Mouse (Mus musculus) embryonic facial prominence, embryonic 13.5 days (tissue): ENCODE data around the gene Fbp1. TPM values are rescaled to one million over a fixed set of nuclear protein-coding genes. Genes with fewer than 3 reads are reported as not detected.
"Not testable (repeated sequence)": the region's sequence is repeated elsewhere in the genome, so short reads cannot be mapped to it uniquely, and the experiment has no call there.

Source experiments
- ATAC-seq: fragments of 200-750 bp; cut with Nextera tagmentation; 2 replicates; pipeline ENCODE4 v1.8.0; 2017; ENCODE audit warnings: low read depth; ENCODE audit not compliant: insufficient number of reproducible peaks, insufficient read depth, low FRiP score, low TSS enrichment
- H3K27ac ChIP-seq: fragments of 300-500 bp; sonication (generic); 2 replicates; pipeline ENCODE4 v1.5.1; 2015; ENCODE audit warnings: moderate library complexity, mild to moderate bottlenecking, inconsistent platforms
- H3K27me3 ChIP-seq: fragments of 300-500 bp; sonication (generic); 2 replicates; pipeline ENCODE4 v1.6.1; 2015; ENCODE audit warnings: mild to moderate bottlenecking, inconsistent platforms
- H3K36me3 ChIP-seq: fragments of 300-500 bp; sonication (generic); 2 replicates; pipeline ENCODE4 v1.6.1; 2015; ENCODE audit warnings: mild to moderate bottlenecking, inconsistent platforms
- H3K4me1 ChIP-seq: fragments of 300-500 bp; sonication (generic); 2 replicates; pipeline ENCODE4 v1.6.1; 2015; ENCODE audit warnings: inconsistent platforms
- H3K4me2 ChIP-seq: fragments of 300-500 bp; sonication (generic); 2 replicates; pipeline ENCODE4 v1.6.1; 2015; ENCODE audit warnings: moderate library complexity, mild to moderate bottlenecking, inconsistent platforms
- H3K4me3 ChIP-seq: fragments of 300-500 bp; sonication (generic); 2 replicates; pipeline ENCODE4 v1.5.1; 2015; ENCODE audit warnings: mild to moderate bottlenecking, inconsistent platforms
- H3K9ac ChIP-seq: fragments of 300-500 bp; sonication (generic); 2 replicates; pipeline ENCODE4 v1.6.1; 2015; ENCODE audit warnings: mild to moderate bottlenecking, inconsistent platforms
- H3K9me3 ChIP-seq: fragments of 300-500 bp; sonication (generic); 2 replicates; pipeline ENCODE4 v1.6.1; 2016; ENCODE audit warnings: inconsistent platforms
- WGBS: fragments of 180-500 bp; shearing (Covaris S2); methylation state at CpG from one replicate; pipeline ENCODE4 v1.1.7; 2015; ENCODE audit warnings: mixed read lengths; 5-methylcytosine and 5-hydroxymethylcytosine counted together
- polyA plus RNA-seq: library from polyadenylated mRNA; unstranded; fragments of >200 nt; fragmentation: Nextera tagmentation; extraction: Ambion mirVana; gene quantifications from 2 replicates; pipeline ENCODE4 v1.2.1, GENCODE M21; 2015

Fbp1 gene
- 0.66 and 5.3 TPM in 2 replicates for polyA plus RNA-seq

GRCm38 (mm10) chr13:62887712-62888441, at the start of gene Fbp1:
Gene Fbp1, minus strand, starts transcription at chr13:62888282.
- no peak for ATAC-seq
- Histone ChIP-seq H3K9me3 (0 out of 2 replicates have a peak, but pooled peaks cover 7% of the 10 kb centered on the region), H3K4me2 (peak within 1 kb of the TSS; percentile 57), H3K36me3 (no peaks in the 10 kb centered on the region), H3K9ac (peak within 1 kb of the TSS; percentile 49; the same call in 1 of the 2 replicates), H3K27me3 (peaks cover 52% of the 10 kb centered on the region), H3K4me3 (peak within 1 kb of the TSS; percentile 30), H3K4me1 (peaks cover 15% of the 10 kb centered on the region), H3K27ac (no peak within 1 kb of the TSS)
- WGBS: 3% methylated on average over 29 of the region's 29 CpGs

GRCm38 (mm10) chr13:62932452-62932851, 44.4 kb upstream of the Fbp1 start:
- 28% methylated on average over 4 of the region's 4 CpGs for WGBS
- no peaks in the 10 kb centered on the region for H3K27me3 ChIP-seq
- no peak overlapping the region for H3K4me3 ChIP-seq
- H3K9ac ChIP-seq: no peak overlapping the region
- no peaks in the 10 kb centered on the region for H3K4me1 ChIP-seq
- H3K4me2 ChIP-seq: no peak overlapping the region
- H3K27ac ChIP-seq: no peak overlapping the region
- ATAC-seq: no peak
- H3K36me3 ChIP-seq: no peaks in the 10 kb centered on the region
- H3K9me3 ChIP-seq: no peaks in the 10 kb centered on the region

GRCm38 (mm10) chr13:62929766-62930389, 41.8 kb upstream of the Fbp1 start:
- H3K4me1 ChIP-seq: no peaks in the 10 kb centered on the region
- ATAC-seq: no peak
- no peak overlapping the region for H3K9ac ChIP-seq
- no peaks in the 10 kb centered on the region for H3K9me3 ChIP-seq
- 79% methylated on average over 9 of the region's 9 CpGs for WGBS
- no peaks in the 10 kb centered on the region for H3K27me3 ChIP-seq
- H3K27ac ChIP-seq: no peak overlapping the region
- no peaks in the 10 kb centered on the region for H3K36me3 ChIP-seq
- no peak overlapping the region for H3K4me3 ChIP-seq
- no peak overlapping the region for H3K4me2 ChIP-seq

GRCm38 (mm10) chr13:62929144-62929543, 41.1 kb upstream of the Fbp1 start:
- not testable (repeated sequence) for ATAC-seq, H3K9ac ChIP-seq, H3K4me1 ChIP-seq, H3K4me2 ChIP-seq, H3K27me3 ChIP-seq, H3K4me3 ChIP-seq, H3K36me3 ChIP-seq, H3K27ac ChIP-seq, H3K9me3 ChIP-seq
- WGBS: 92% methylated on average over 3 of the region's 3 CpGs

GRCm38 (mm10) chr13:62927470-62927869, 39.4 kb upstream of the Fbp1 start:
- H3K9me3 ChIP-seq: no peaks in the 10 kb centered on the region
- no peaks in the 10 kb centered on the region for H3K36me3 ChIP-seq
- no peak for ATAC-seq
- H3K4me3 ChIP-seq: no peak overlapping the region
- H3K27ac ChIP-seq: no peak overlapping the region
- no peak overlapping the region for H3K9ac ChIP-seq
- peaks cover 20% of the 10 kb centered on the region for H3K4me1 ChIP-seq
- H3K4me2 ChIP-seq: no peak overlapping the region
- 83% methylated on average over 1 of the region's 1 CpGs for WGBS
- H3K27me3 ChIP-seq: no peaks in the 10 kb centered on the region

- H3K36me3 ChIP-seq: no peaks in the 10 kb centered on the region
- ATAC-seq: no peak
Measured at GRCm38 (mm10) chr13:62926479-62926878, 38.4 kb upstream of the Fbp1 start.

GRCm38 (mm10) chr13:62923182-62923581, 35.1 kb upstream of the Fbp1 start:
- WGBS: 67% methylated on average over 8 of the region's 8 CpGs
- ATAC-seq: no peak
- no peak overlapping the region for H3K4me3 ChIP-seq
- H3K4me1 ChIP-seq: peaks cover 28% of the 10 kb centered on the region
- no peak overlapping the region for H3K9ac ChIP-seq
- H3K27me3 ChIP-seq: no peaks in the 10 kb centered on the region
- H3K36me3 ChIP-seq: no peaks in the 10 kb centered on the region
- peak overlapping the region; percentile 51; the same call in 1 of the 2 replicates for H3K27ac ChIP-seq
- no peak overlapping the region for H3K4me2 ChIP-seq
- H3K9me3 ChIP-seq: no peaks in the 10 kb centered on the region

More at GRCm38 (mm10) chr13:62926479-62926878, 38.4 kb upstream of the Fbp1 start:
- no peak overlapping the region for H3K4me3 ChIP-seq
- no peak overlapping the region for H3K27ac ChIP-seq
- no peak overlapping the region for H3K4me2 ChIP-seq
- no peaks in the 10 kb centered on the region for H3K9me3 ChIP-seq
- no peak overlapping the region for H3K9ac ChIP-seq
- 75% methylated on average over 1 of the region's 1 CpGs for WGBS
- H3K27me3 ChIP-seq: no peaks in the 10 kb centered on the region
- H3K4me1 ChIP-seq: peaks cover 20% of the 10 kb centered on the region

GRCm38 (mm10) chr13:62922645-62923044, 34.6 kb upstream of the Fbp1 start:
- ATAC-seq: no peak
- WGBS: 58% methylated on average over 3 of the region's 3 CpGs
- Histone ChIP-seq H3K27ac (no peak overlapping the region), H3K9me3 (no peaks in the 10 kb centered on the region), H3K36me3 (no peaks in the 10 kb centered on the region), H3K4me2 (no peak overlapping the region), H3K4me1 (peaks cover 30% of the 10 kb centered on the region), H3K27me3 (no peaks in the 10 kb centered on the region), H3K4me3 (no peak overlapping the region), H3K9ac (no peak overlapping the region)

- Histone ChIP-seq H3K27ac (peak overlapping the region; percentile 35), H3K4me1 (peaks cover 33% of the 10 kb centered on the region), H3K4me2 (no peak overlapping the region), H3K9me3 (no peaks in the 10 kb centered on the region), H3K27me3 (no peaks in the 10 kb centered on the region), H3K36me3 (no peaks in the 10 kb centered on the region), H3K4me3 (no peak overlapping the region), H3K9ac (no peak overlapping the region)
- 30% methylated on average over 11 of the region's 11 CpGs for WGBS
- no peak for ATAC-seq
Measured at GRCm38 (mm10) chr13:62919647-62920341, 31.7 kb upstream of the Fbp1 start.

GRCm38 (mm10) chr13:62917416-62918110, 29.5 kb upstream of the Fbp1 start:
- Histone ChIP-seq H3K4me3 (no peak overlapping the region), H3K4me2 (no peak overlapping the region), H3K27me3 (no peaks in the 10 kb centered on the region), H3K9me3 (no peaks in the 10 kb centered on the region), H3K4me1 (peaks cover 13% of the 10 kb centered on the region), H3K9ac (no peak overlapping the region), H3K36me3 (no peaks in the 10 kb centered on the region), H3K27ac (peak overlapping the region; percentile 87)
- peak; percentile 83 for ATAC-seq
- 35% methylated on average over 1 of the region's 1 CpGs for WGBS

GRCm38 (mm10) chr13:62916675-62917074, 28.6 kb upstream of the Fbp1 start:
- H3K36me3 ChIP-seq: no peaks in the 10 kb centered on the region
- H3K9me3 ChIP-seq: no peaks in the 10 kb centered on the region
- H3K27ac ChIP-seq: peak overlapping the region; percentile 57; the same call in 1 of the 2 replicates
- ATAC-seq: no peak
- H3K4me1 ChIP-seq: peaks cover 13% of the 10 kb centered on the region
- no peak overlapping the region for H3K9ac ChIP-seq
- no peaks in the 10 kb centered on the region for H3K27me3 ChIP-seq
- 59% methylated on average over 4 of the region's 4 CpGs for WGBS
- no peak overlapping the region for H3K4me2 ChIP-seq
- H3K4me3 ChIP-seq: no peak overlapping the region
